Mouse (Mus musculus) heart, postnatal 0 days (tissue): ENCODE data around the gene Zfand2b.

Source experiments
- CTCF ChIP-seq: IDR thresholded peaks from 2 replicates; pipeline ENCODE4 v1.5.1; 2016; ENCODE audit warnings: antibody characterized with exemption, control low read depth, low read depth
- EP300 ChIP-seq: IDR thresholded peaks from 2 replicates; pipeline ENCODE4 v1.6.1; 2016; ENCODE audit warnings: antibody characterized with exemption, low read depth

GRCm38 (mm10) chr1:75168093-75168471 lies 364 bp upstream of the Zfand2b start:
- no peak for TF ChIP-seq CTCF
- TF ChIP-seq EP300: no peak; the same call in 1 of the 2 replicates
